Mouse (Mus musculus) lung, postnatal 14 days (tissue): ENCODE measurements around the gene Tmem150c.

ENCODE experiments used
- DNase-seq: peaks from one replicate; pipeline ENCODE4 v3.0.0; 2021

Gene Tmem150c

DNA sequence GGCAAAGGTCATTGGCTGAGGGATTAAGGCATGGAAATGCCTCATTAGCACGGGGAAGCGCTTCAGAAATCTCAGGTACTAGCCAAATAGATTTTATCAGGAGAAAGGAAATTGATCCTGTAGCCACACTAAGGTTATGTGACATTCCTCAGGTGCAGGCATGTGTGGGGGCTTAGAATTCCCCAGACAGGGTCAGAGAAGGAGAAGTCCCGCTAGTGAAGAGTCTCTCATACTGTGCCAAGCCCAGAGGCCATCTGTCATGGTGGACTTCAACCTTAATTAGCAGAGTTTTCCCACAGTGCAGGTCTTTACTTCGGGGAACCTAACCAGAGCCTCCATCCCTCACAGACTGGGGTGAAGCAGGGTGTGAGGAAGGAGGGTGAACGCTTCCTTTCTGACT, 62.7 kb downstream of the Tmem150c start:
- DNase-seq = no peak

DNA sequence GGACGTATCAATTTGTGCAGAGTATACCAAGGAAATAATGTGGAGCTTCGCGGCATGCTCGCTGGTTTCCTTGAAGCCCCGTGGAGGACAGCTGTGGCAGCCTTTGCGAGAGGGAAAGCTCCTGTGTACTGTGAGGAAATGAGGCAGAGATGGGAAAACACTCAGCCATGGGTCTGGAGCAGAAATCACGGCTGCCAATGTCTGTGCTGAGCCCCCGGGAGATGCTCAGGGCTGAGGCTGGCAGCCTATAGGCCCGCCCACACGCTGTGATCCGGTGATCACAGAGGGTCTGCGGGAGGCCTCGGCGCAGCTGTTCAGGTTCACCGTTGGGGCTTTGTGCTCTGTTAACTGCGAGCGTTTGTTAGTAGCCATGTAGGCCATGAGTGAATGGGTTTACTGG, 68.0 kb downstream of the Tmem150c start:
- DNase-seq = no peak

DNA sequence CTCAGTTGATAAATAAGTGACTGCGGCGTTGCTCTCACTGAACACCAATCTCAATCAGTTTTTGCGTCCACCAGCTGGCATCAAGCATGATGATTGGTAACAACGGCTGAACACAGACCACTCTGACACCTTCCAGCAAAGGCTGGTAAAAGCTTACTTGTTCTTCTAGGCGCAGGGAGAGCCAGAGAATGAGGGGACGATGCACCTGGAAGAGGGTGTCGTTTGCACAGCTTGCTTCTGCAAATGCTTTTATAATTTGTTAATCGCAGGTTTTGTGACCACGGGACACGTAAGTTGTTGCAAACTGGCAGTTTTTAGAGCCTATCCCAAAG, 68.4 kb downstream of the Tmem150c start:
- DNase-seq = no peak

DNA sequence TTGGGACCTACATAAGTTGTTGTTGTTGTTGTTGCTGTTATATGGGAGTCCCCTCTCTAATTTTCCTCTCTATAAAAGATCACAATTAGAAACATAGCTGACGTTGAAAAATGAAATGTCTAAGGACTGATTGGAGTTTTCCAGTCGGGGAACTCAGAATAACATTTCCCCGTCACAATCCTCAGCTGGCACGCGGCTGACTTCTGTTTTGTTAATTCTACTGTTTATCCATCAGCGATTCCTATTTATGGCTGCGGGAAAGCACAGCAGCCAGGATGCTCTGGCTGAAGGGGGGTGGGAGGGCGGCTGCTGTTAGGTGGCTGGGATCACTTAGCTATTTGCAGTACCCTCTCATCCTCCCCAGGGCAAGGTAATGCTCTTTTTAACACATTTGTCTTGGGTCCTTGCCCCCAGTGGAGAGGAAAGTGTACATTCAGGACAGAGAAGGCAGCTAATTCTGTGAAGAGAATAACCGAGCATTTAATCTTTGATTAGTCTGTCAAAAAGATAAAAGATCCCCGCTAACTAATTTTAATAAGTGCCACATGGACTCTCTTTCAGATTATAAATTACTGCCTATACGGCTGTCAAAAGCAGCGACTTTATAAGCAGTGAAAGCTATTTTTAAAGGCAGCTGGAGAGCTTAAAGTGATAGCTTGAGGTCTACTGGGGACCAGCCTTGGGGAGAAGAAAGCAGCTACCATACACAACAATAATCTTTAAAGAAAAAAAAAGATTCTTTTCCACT, 68.9 kb downstream of the Tmem150c start:
- no peak for DNase-seq

DNA sequence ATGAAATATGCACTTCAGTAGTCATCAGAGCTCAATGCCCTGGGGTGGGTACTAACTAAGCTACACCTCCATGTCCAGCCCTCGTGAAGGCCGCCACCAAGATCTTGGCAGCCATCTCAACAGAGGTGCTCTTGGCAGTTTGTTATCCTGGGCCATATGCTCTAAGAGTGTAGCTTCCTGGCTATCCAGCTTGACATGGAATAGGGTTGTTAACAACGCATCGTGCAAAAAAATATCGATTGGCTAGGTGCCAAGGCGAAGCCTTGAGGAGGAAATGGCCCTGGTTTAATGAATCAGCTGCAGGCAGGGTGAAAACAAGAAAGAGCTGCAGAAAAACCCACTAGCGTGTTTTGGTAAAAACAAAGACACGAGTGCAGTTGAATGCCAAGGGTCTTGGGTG, 74.5 kb downstream of the Tmem150c start:
- no peak for DNase-seq

DNA sequence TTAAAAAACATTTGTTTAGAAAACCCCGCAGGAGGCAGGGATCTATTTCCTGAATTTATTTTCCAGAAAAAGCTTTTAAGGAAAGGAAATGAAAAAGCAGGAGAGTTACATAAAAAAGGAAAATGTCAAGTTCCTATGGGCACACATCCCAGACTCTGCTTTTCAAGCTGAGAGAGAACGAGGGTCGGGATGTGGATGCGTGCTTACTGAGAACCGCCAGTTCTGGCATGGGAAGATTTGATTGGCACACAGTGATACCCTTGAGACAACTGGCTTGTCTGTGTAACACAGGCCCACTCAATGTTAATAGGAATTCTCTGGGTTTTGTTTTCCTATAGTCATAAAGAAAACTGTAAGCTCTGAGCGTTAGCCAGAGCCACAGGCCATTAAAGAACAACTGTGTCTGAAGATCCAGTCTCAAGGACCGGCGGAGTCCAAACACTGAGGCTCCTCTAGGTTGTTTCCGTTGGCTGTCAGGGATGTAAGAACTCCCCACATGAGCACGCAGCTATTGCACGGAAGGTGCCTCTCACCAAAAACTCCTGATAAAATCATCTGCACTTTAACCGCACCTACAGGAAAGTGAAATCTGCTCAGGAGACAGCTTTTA, 75.5 kb downstream of the Tmem150c start:
- no peak for DNase-seq

DNA sequence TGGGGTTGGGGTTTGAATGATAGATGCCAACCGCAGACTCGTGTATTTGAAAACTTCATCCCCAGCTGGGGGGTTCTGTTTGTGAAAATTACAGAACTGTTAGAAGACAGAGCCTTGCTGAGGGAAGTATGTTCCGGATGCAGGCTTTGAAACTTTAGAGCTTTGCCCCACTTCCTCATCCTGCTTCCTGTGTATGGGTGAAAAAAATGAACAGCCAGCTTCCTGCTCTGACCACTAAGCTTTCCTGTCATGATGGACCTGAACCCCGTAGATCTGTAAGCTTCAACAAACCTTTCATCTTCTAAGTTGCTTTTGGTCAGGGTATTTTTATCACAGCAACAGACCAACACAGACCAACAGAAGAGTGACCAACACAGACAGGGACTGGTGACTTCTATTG, 77.6 kb downstream of the Tmem150c start:
- DNase-seq = no peak

DNA sequence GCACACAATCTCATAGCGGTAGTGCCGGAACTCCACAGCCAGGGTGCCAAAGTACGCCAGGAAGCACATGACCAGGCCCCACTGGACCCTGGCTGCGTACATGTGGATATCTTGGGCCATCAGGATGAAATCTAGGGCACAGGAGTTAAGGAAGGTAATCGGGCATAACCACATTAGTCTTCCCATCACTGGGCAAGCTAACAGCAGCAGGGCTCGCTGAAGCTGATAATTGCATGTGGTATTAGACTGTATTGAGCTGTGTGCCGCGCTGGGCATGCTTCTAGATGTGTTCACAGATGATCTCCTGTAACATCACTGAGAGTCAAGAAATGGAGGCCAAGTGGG, 79.7 kb downstream of the Tmem150c start:
- no peak for DNase-seq

DNA sequence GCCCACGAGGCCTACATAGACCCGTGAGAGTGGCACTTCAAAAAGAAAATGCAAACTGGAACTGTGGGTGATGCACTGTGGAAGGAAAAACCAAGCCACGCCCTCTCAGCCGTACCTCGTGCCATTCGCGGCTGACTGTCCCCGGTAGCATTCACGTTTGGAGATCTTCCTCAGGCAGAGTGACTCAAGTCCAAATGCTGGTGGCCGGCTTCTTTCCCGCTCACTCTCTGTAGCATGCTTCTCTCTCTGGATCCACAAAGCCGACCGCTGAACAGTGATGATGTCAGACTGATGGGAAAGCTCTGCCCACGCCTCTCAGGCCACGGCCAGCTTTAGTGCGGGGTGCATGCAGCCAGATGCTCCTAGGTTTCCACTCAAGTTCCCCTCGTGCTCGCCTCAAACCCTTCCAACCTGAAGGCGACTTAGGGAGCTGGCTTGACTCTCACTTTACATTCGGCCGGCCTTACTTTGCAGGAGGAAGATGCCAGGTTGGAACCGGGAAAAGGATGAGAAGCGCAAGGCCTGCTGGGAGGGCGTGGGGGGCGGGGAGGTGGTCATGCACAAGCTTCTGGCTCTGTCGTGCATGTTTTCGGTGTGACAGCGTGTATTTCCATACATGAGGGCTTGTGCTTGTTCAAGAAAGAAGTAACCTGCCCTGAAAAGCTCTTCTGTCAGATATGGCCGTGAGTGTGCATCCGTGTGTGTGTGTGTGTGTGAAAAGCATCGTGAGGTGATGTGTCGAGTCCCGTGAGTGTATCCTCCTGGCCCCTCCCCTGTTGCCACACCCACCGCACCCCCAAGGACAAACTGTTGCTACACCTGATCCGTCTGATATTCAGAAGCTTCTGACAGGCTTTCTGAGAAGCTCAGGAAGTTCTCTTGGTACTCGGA, 80.3 kb downstream of the Tmem150c start:
- DNase-seq = no peak

DNA sequence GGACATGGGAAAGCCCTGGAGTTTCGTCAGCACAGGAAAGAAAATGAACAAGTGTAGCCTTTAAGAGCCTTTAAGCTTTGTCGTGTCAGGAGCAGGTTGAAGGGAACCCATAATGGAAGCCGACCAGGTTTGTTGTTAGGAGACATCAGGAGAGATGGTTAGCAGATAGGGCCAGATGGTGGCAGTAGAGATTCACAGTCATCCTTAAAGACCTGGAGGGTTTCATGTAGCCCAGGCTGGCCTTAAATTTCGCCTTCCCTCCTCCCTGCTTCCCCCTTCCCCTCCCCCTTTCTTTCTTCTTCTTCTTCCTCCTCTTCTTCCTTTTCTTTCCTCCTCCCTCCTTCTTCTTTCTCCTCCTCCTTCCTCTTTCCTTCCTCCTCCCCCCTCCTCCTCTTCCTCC, 85.0 kb downstream of the Tmem150c start:
- DNase-seq = no peak

DNA sequence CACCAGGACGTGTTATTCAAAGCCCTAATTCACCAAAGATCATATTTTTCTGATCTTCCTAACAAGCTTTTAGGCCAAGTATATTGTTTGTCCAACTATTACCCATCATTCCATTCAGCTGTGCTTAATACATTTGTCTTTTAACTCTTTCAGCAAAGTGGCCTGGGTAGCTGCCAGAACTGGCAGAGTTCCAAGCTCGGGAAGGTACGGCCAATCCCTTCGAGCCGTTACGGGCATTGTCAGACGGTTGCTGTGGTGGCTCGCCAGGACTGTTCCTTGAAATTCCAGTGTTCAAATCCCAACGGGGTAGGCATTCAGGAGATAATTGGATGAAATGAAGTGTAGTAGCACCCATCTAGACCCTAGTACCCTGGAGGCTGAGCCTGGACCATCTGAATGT, 87.1 kb downstream of the Tmem150c start:
- DNase-seq = no peak

DNA sequence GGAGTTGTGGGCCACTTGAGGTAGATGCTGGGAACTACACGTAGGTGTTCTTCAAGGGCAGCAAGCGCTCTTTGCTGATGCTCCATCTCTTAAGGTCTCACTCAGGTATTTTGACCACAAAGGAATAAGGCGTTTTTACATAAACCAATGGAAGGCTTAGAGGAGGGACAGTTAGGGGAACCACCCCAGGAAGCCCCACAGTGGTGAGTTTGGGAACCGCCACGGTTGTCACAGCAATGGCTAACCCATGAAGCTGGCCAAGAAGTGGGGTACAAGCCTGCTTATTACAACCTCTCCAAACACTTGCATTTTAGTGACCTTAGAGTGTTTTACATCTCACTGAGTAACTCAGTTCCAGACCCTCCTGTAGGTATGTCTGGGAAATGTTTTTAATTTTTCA, 88.1 kb downstream of the Tmem150c start:
- DNase-seq = no peak

DNA sequence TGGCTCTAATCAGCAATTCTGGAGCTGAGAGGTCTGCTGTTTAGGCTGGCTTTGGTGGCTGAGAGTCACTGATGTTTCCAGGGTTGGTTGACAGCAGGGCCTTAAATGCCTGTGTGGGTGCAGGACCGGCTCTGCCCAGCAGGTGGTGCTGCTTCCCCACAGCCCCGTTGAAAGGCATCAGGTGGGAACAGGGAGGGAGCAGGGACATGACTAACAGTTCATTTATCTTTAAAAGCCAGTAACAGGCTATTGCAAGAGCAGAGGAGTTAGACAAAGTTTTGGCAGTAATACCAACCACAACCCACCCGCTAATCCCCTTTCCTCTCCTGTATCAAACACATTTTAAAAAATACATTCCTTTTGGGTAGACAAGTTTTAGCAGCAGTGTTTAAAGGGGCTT, 89.4 kb downstream of the Tmem150c start:
- DNase-seq = peak; percentile 88

DNA sequence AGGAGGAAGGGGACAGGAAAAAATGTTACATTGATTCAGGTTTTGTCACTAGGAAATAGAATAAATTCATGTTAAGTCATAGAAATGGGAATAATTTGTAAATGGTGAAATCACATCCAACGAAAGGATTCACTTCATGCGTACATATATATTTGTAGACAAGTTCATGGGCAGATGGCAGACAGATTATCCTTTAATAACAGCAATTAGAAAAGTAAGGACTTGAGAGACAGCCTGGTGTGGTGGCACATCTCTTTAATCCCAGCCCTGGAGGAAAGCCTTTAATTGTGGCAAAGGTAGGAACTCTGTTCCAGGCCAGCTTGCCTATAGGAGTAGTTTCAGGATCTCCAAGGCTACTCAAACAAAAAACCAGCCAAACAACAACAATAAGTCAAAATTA, 90.1 kb downstream of the Tmem150c start:
- no peak for DNase-seq

DNA sequence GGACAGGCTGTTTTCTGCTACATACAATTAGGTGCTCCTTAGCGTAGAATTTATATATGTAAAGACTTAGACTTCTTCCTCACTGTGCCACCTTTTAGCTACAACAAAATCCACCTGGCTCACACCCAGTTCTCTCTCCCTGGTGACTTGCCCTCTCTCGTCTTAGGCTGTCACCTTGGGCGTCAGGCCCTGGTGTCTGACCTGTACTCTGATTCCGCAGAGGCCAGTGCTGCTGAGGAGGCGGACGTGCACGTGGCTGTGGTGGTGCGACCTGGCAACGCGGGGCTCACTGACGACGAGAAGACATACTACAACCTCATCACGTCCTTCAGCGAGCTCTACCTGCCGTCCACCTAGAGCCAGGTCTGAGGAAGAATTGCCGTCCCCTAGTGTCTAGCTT, 92.0 kb downstream of the Tmem150c start:
- DNase-seq = no peak

DNA sequence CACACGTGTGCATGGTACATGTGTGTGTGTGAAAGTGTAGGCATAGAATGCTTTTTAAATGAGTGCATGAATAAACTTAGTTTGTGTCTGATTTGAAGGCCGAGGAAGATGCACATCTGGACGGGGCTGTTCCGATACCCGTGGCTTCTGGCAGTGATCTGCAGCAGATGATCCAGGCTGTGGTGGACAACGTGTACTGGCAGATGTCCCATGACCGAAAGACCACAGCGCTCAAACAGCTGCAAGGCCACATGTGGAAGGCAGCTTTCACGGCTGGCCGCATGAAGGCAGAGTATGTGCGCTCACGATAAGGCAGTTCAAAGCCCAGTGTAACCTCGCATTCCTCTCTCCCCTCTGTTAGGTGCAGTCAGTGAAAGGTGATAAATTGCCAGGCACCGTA, 98.7 kb downstream of the Tmem150c start:
- DNase-seq = no peak

DNA sequence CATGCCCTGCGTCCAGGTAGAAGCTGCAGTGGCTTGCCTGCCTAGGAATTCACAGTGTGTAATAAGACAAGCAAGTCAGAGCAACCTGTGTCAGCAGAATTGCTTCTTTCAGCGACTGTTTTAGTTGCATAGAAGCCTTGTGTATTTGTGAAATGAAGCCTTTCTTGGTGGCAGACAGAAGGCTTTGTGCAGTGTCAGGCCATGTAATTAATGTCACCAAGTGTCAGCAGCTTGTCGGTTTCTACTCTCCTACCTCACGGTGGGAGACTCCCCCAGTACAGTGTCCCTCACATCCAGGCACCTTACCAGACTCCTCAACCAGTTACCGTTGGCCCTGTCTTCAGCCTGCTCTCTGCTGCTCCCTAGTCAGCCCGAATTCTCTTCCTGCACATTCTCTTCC, 100.3 kb downstream of the Tmem150c start:
- no peak for DNase-seq

DNA sequence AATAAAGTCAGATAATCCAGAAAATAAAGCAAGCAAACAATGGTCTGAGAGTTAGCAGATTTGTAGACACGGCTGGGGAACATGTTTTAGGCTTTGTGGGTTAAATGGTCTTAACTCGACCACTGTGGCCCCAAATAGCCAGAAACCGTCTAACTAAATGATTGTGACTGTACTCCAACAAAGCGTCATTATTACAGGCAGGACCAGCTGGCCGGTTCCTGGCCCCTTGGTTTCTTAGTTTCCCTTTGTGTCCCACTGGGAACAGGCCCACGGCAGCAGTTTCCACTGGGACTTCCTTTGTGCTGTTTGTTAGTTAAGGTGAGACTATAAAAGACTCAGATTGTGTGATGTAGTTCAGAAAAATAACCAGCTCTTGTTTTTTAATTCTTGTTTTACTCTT, 100.9 kb downstream of the Tmem150c start:
- no peak for DNase-seq

DNA sequence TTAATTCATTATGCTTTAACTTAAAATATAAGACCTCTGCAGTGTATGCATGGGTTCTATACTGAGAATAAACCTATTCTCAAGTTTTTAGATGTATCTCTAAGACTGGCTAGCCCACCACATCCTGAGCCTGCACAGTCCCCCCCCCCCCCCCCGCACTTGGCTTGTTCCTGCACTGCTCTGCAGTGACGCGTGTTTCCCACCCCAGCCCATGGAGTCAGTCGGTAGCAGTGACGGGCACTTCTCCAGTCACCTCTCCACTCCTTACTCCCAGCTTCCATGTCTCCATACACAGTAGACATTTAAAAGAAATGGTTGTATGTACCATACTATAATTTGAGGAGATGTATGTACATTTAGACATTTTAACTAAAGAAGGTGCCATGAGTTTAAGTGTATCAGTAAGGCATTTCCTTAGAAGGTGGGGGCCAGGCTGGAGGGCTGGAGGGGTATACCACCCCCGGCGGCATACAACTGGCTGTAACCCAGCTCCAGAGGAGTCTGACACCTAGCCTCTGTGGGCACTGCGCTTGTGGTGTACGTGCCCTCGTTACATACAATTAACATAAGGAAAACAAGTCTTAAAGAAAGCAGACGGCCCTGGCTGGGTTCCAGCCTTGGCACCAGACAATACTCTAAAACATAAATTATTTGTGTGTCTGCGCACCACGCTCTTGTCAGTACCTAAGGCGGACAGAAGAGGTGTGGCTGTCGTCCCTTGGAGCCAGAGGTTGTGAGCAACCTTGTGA, 102.0 kb downstream of the Tmem150c start:
- no peak for DNase-seq

DNA sequence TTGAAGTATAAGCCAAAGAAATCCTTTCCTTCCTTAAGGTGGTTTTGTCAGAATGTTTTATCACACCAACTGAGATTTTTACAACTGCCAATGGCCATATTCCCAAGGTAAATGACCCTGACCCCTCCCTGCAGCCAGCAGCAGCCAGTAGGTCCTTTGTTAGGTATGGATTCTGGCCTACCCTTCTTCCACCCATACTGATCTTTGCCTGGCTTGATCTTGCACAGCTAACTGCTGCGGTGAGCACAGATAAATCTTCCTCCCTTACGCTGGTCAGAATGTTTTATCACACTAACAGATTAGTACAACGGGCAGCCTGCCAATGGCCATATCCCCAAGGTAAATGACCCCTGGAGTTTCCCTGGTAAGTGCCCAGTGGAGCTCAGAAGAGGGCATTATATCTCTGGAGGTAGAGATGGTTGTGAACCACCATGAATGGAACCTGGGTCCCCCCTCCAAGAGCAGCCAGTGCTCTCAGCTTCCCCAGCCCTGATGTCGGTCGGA, 103.7 kb downstream of the Tmem150c start:
- no peak for DNase-seq

DNA sequence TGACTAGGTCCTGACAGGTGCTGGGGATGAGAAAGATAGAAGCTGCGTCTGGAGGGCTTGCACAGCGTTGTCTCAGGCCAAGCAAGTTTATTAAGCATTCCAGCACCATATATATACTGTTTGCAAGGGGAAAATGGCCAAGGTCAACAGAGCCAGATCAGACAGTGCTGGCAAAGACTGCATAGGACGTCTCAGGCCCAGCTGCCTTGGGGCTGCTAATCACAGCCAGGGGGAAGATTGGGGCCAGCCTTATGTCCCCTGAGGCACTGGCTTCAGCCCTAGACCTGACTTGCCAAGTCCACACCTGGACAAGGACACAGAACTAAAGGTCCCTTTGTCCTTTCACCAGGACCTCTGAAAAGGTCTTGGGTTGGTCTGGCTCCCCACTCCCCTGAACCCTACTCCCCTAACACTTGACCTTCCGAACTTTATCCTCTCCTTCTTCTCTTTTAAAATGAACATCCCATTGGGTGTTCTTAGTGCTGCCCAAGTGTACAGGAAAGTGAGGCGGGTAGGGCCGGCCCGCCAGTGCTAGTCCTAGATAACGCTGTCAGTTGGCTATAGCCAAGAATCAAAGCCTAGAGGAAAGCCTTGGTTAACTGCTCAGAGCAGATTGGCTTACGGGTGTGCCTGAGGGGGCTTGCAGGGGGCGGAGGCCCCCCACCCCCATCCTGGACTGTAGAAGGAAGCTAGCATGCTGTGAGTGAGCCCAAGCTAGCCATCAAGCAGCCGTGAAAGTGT, 104.6 kb downstream of the Tmem150c start:
- DNase-seq = no peak

DNA sequence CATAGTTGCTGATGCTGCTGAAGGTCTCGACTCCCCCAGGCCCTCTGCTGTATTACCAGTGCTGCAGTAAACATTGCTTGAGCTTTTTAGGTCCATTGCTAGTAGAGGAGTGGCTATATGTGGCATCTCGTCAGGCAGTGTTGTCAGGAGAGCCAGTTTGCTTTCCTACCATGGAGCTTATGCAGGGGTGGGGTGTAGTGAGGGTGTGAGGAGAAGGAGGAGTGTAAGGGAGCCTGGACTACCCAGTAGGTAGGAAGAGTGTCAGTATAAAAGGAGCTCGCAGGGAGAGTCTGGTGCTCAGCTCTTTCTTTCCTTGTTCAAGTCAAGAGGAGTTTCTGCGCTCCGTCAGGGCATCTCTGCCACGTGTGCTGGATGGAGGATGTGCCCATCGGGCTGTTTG, 106.9 kb downstream of the Tmem150c start:
- no peak for DNase-seq

DNA sequence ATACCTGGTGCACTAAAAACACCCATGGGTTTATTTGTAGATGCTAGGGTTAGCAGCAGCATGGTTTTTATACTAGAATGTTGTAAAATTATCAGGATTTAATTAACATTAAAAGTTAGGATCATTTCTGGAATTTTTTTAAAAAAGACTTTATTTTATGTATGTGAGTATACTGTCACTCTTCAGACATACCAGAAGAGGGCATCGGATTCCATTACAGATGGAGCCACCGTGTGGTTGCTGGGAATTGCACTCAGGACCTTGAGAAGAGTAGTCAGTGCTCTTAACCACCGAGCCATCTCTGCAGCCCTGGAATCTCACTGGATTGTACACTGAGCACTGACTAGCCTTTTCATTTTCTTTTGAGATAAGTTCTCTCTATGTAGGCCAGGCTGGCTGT, 109.7 kb downstream of the Tmem150c start:
- no peak for DNase-seq
